Mouse (Mus musculus): ENCODE results near the gene Kmt5a. TPM values are rescaled to one million over a fixed set of nuclear protein-coding genes. Genes with fewer than 3 reads are reported as not detected.

The Kmt5a gene
- polyA plus RNA-seq, 1 experiment from 2014 or later: 102 TPM

DNA sequence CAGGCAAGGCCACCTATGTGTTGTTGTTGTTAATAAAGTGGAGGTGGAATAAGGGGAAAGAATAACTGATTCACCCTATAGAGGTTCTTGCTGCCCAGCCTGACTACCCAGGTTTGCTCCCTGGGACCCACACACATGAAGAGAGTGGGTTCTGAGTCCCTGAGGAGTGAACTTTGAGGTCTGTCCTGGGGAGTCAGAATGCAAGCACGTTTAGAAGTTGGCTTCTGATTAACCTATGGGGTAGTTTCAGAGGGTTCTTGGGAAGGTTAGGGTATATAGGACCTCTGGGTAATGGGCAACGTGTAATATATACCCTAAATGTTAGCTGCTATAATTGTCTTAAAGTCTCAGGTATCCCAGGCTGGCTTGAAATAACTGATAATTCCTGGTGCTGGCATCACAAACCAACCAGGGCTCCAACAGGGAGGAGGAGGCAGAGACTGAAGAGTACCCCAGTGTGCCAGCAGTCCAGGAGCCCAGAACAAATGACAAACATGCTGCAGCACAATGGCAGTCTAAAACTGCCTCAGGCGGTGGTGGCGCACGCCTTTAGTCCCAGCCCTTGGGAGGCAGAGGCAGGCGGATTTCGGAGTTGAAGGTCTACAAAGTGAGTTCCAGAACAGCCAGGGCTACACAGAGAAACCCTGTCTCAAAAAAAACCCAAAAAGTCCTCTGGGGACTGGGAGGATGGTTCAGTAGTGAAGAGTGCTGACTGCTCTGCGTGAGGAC, 22.7 kb downstream of the Kmt5a start:
- Histone ChIP-seq H3K4me2 (ENCODE audit: low read depth, low read length) (no peak overlapping the region), H3K4me3 (ENCODE audit: low read depth, low read length) (no peak overlapping the region), H3K27me3 (ENCODE audit: control insufficient read depth, insufficient read depth, low read length) (no peaks in the 10 kb centered on the region), H3K9me3 (replicated peaks; ENCODE audit: control insufficient read depth, low read length) (no peaks in the 10 kb centered on the region), H3K4me1 (ENCODE audit: control insufficient read depth, insufficient read depth, low read length) (no peaks in the 10 kb centered on the region), H3K9ac (replicated peaks; ENCODE audit: low read length) (no peak overlapping the region), H3K27ac (replicated peaks; ENCODE audit: low read depth, low read length) (no peak overlapping the region), H3K36me3 (replicated peaks; ENCODE audit: control insufficient read depth, insufficient read depth, low read depth, low read length) (peaks cover 20% of the 10 kb centered on the region)
- 85% methylated on average over 8 of the region's 8 CpGs for whole genome bisulfite sequencing
- DNase-seq (ENCODE audit: low spot score): no peak
- no peak for ATAC-seq (replicated peaks; ENCODE audit: insufficient number of reproducible peaks, low FRiP score, low TSS enrichment, low read depth)

DNA sequence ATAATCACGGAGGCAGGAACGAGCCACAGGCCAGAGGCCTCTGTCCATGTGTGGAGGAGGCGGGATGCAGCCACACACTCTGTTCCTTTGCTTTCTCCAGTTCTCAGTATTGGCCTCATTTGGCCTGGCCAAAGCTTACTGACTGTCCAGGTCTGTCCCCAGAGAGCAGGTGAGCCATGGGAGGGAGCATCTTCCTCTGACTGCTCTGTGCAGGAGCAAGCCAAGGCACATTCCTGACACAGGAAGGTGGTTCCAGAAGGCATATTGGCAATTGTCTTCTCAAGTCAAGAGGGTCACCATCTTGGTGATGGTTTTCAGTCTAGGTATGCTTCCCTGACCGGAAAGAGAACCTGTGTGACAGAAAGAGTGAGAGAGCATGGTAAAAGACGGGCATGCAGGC, 23.7 kb downstream of the Kmt5a start:
- Histone ChIP-seq H3K27me3 (ENCODE audit: control insufficient read depth, insufficient read depth, low read length) (no peaks in the 10 kb centered on the region), H3K36me3 (replicated peaks; ENCODE audit: control insufficient read depth, insufficient read depth, low read depth, low read length) (peaks cover 22% of the 10 kb centered on the region)

GRCm38 (mm10) chr5:124464905-124465304, 25.2 kb downstream of the Kmt5a start:
- peaks cover 20% of the 10 kb centered on the region for H3K36me3 ChIP-seq (replicated peaks; ENCODE audit: control insufficient read depth, insufficient read depth, low read depth, low read length)
- H3K9ac ChIP-seq (replicated peaks; ENCODE audit: low read length): no peak overlapping the region
- no peak overlapping the region for H3K27ac ChIP-seq (replicated peaks; ENCODE audit: low read depth, low read length)
- H3K4me2 ChIP-seq (ENCODE audit: low read depth, low read length): no peak overlapping the region
- H3K4me1 ChIP-seq (ENCODE audit: control insufficient read depth, insufficient read depth, low read length): no peaks in the 10 kb centered on the region
- H3K4me3 ChIP-seq (ENCODE audit: low read depth, low read length): no peak overlapping the region
- ATAC-seq (replicated peaks; ENCODE audit: insufficient number of reproducible peaks, low FRiP score, low TSS enrichment, low read depth) (no peak), DNase-seq (ENCODE audit: low spot score) (no peak)
- no peaks in the 10 kb centered on the region for H3K27me3 ChIP-seq (ENCODE audit: control insufficient read depth, insufficient read depth, low read length)
- no peaks in the 10 kb centered on the region for H3K9me3 ChIP-seq (replicated peaks; ENCODE audit: control insufficient read depth, low read length)

More for the DNA sequence above, 23.7 kb downstream of the Kmt5a start:
- Histone ChIP-seq H3K9me3 (replicated peaks; ENCODE audit: control insufficient read depth, low read length) (no peaks in the 10 kb centered on the region), H3K27ac (replicated peaks; ENCODE audit: low read depth, low read length) (no peak overlapping the region), H3K4me2 (ENCODE audit: low read depth, low read length) (no peak overlapping the region), H3K4me3 (ENCODE audit: low read depth, low read length) (no peak overlapping the region), H3K9ac (replicated peaks; ENCODE audit: low read length) (no peak overlapping the region), H3K4me1 (ENCODE audit: control insufficient read depth, insufficient read depth, low read length) (no peaks in the 10 kb centered on the region)
- no peak for DNase-seq (ENCODE audit: low spot score)
- no peak for ATAC-seq (replicated peaks; ENCODE audit: insufficient number of reproducible peaks, low FRiP score, low TSS enrichment, low read depth)
- 90% methylated on average over 5 of the region's 5 CpGs for WGBS

- Histone ChIP-seq H3K4me3 (ENCODE audit: low read depth, low read length) (no peak overlapping the region), H3K27ac (replicated peaks; ENCODE audit: low read depth, low read length) (no peak overlapping the region), H3K36me3 (replicated peaks; ENCODE audit: control insufficient read depth, insufficient read depth, low read depth, low read length) (peaks cover 10% of the 10 kb centered on the region), H3K4me1 (ENCODE audit: control insufficient read depth, insufficient read depth, low read length) (no peaks in the 10 kb centered on the region), H3K9me3 (replicated peaks; ENCODE audit: control insufficient read depth, low read length) (no peaks in the 10 kb centered on the region), H3K27me3 (ENCODE audit: control insufficient read depth, insufficient read depth, low read length) (no peaks in the 10 kb centered on the region), H3K9ac (replicated peaks; ENCODE audit: low read length) (no peak overlapping the region), H3K4me2 (ENCODE audit: low read depth, low read length) (no peak overlapping the region)
- 92% methylated on average over 1 of the region's 1 CpGs for WGBS
- no peak for DNase-seq (ENCODE audit: low spot score)
- ATAC-seq (replicated peaks; ENCODE audit: insufficient number of reproducible peaks, low FRiP score, low TSS enrichment, low read depth): no peak
Measured at GRCm38 (mm10) chr5:124467766-124468165, 28.0 kb downstream of the Kmt5a start.

DNA sequence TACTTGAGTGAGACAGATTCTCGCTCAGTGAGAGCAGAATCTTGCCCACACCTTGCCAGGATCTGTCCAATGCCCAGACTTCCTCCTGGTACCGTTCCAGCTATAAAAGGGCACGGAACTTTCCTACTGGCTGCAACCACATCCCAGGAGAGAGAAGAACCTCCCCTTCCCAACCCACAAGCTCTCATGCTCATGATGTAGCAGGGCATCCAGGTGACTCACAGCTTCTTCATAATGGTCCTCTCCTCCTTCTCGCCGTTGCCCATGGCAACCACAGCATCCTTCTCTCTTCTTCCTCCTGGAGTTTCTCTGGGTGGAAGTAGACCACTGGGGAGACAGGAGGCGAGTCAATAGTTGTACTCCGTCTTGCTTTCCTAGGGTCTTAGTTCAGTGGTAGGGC, 28.6 kb downstream of the Kmt5a start:
- no peak overlapping the region for H3K4me3 ChIP-seq (ENCODE audit: low read depth, low read length)
- no peaks in the 10 kb centered on the region for H3K4me1 ChIP-seq (ENCODE audit: control insufficient read depth, insufficient read depth, low read length)
- H3K27ac ChIP-seq (replicated peaks; ENCODE audit: low read depth, low read length): no peak overlapping the region
- peaks cover 9% of the 10 kb centered on the region for H3K36me3 ChIP-seq (replicated peaks; ENCODE audit: control insufficient read depth, insufficient read depth, low read depth, low read length)
- 94% methylated on average over 7 of the region's 7 CpGs for WGBS
- DNase-seq (ENCODE audit: low spot score): no peak
- no peaks in the 10 kb centered on the region for H3K27me3 ChIP-seq (ENCODE audit: control insufficient read depth, insufficient read depth, low read length)
- ATAC-seq (replicated peaks; ENCODE audit: insufficient number of reproducible peaks, low FRiP score, low TSS enrichment, low read depth): no peak
- H3K4me2 ChIP-seq (ENCODE audit: low read depth, low read length): no peak overlapping the region
- no peaks in the 10 kb centered on the region for H3K9me3 ChIP-seq (replicated peaks; ENCODE audit: control insufficient read depth, low read length)
- H3K9ac ChIP-seq (replicated peaks; ENCODE audit: low read length): no peak overlapping the region

DNA sequence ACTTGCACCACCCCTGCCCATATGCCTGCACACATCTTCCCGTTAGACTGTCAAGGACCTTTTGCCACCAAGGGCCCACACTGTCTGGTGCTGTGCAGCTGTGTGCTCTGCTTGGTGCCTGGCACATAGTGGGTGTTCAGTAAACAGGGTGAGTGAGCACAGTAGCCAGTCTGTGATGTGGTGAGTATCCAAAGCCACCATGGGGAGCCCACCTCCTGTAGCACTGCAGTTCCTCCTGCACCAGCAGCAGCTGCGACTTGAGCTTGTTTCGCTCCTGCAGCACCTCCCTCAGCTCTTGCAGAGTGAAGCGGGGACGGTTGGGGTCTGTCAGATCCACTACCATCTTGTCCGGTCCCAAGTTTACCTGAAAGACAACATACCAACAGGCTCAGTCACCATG, 29.8 kb downstream of the Kmt5a start:
- no peak for ATAC-seq (replicated peaks; ENCODE audit: insufficient number of reproducible peaks, low FRiP score, low TSS enrichment, low read depth)
- DNase-seq (ENCODE audit: low spot score): no peak
- 95% methylated on average over 6 of the region's 6 CpGs for WGBS
- Histone ChIP-seq H3K27ac (replicated peaks; ENCODE audit: low read depth, low read length) (no peak overlapping the region), H3K4me3 (ENCODE audit: low read depth, low read length) (no peak overlapping the region), H3K4me1 (ENCODE audit: control insufficient read depth, insufficient read depth, low read length) (no peaks in the 10 kb centered on the region), H3K4me2 (ENCODE audit: low read depth, low read length) (no peak overlapping the region), H3K36me3 (replicated peaks; ENCODE audit: control insufficient read depth, insufficient read depth, low read depth, low read length) (peaks cover 7% of the 10 kb centered on the region), H3K9ac (replicated peaks; ENCODE audit: low read length) (no peak overlapping the region), H3K27me3 (ENCODE audit: control insufficient read depth, insufficient read depth, low read length) (no peaks in the 10 kb centered on the region), H3K9me3 (replicated peaks; ENCODE audit: control insufficient read depth, low read length) (no peaks in the 10 kb centered on the region)

GRCm38 (mm10) chr5:124470591-124471171, 31.0 kb downstream of the Kmt5a start:
- Histone ChIP-seq H3K4me2 (ENCODE audit: low read depth, low read length) (no peak overlapping the region), H3K36me3 (replicated peaks; ENCODE audit: control insufficient read depth, insufficient read depth, low read depth, low read length) (peaks cover 7% of the 10 kb centered on the region), H3K27me3 (ENCODE audit: control insufficient read depth, insufficient read depth, low read length) (no peaks in the 10 kb centered on the region), H3K9me3 (replicated peaks; ENCODE audit: control insufficient read depth, low read length) (no peaks in the 10 kb centered on the region), H3K4me3 (ENCODE audit: low read depth, low read length) (no peak overlapping the region), H3K27ac (replicated peaks; ENCODE audit: low read depth, low read length) (no peak overlapping the region), H3K9ac (replicated peaks; ENCODE audit: low read length) (no peak overlapping the region), H3K4me1 (ENCODE audit: control insufficient read depth, insufficient read depth, low read length) (no peaks in the 10 kb centered on the region)
- no peak for DNase-seq (ENCODE audit: low spot score)
- 80% methylated on average over 6 of the region's 6 CpGs for WGBS
- ATAC-seq (replicated peaks; ENCODE audit: insufficient number of reproducible peaks, low FRiP score, low TSS enrichment, low read depth): no peak

GRCm38 (mm10) chr5:124478873-124479204, 39.1 kb downstream of the Kmt5a start:
- DNase-seq (ENCODE audit: low spot score) (no peak), ATAC-seq (replicated peaks; ENCODE audit: insufficient number of reproducible peaks, low FRiP score, low TSS enrichment, low read depth) (no peak)
- H3K4me1 ChIP-seq (ENCODE audit: control insufficient read depth, insufficient read depth, low read length): no peaks in the 10 kb centered on the region
- H3K36me3 ChIP-seq (replicated peaks; ENCODE audit: control insufficient read depth, insufficient read depth, low read depth, low read length): no peaks in the 10 kb centered on the region
- no peak overlapping the region for H3K4me3 ChIP-seq (ENCODE audit: low read depth, low read length)
- H3K9ac ChIP-seq (replicated peaks; ENCODE audit: low read length): no peak overlapping the region
- 94% methylated on average over 1 of the region's 1 CpGs for WGBS
- no peak overlapping the region; the same call in 1 of the 2 replicates for H3K4me2 ChIP-seq (ENCODE audit: low read depth, low read length)
- no peaks in the 10 kb centered on the region for H3K9me3 ChIP-seq (replicated peaks; ENCODE audit: control insufficient read depth, low read length)
- no peaks in the 10 kb centered on the region for H3K27me3 ChIP-seq (ENCODE audit: control insufficient read depth, insufficient read depth, low read length)
- H3K27ac ChIP-seq (replicated peaks; ENCODE audit: low read depth, low read length): no peak overlapping the region
